Mouse (Mus musculus) adrenal gland, postnatal 4 days (tissue): ENCODE measurements around the gene Gtdc1. TPM values are rescaled to one million over a fixed set of nuclear protein-coding genes. Genes with fewer than 3 reads are reported as not detected.
"Not testable (repeated sequence)": the region's sequence is repeated elsewhere in the genome, so short reads cannot be mapped to it uniquely, and the experiment has no call there.

ENCODE experiments used
- DNase-seq, 2 experiments: peaks; one replicate each; pipeline ENCODE4 v3.0.0; 2021 to 2022; ENCODE audit warnings: low spot score in 2 of 2, mixed read lengths in 2 of 2
- total RNA-seq, 2 experiments: library from RNA; stranded (reverse); gene quantifications; 2 replicates each; pipeline ENCODE4 v1.2.3; 2021

Gtdc1 gene
- total RNA-seq, 2 experiments from 2014 or later = 23.9 to 28.1 TPM

DNA sequence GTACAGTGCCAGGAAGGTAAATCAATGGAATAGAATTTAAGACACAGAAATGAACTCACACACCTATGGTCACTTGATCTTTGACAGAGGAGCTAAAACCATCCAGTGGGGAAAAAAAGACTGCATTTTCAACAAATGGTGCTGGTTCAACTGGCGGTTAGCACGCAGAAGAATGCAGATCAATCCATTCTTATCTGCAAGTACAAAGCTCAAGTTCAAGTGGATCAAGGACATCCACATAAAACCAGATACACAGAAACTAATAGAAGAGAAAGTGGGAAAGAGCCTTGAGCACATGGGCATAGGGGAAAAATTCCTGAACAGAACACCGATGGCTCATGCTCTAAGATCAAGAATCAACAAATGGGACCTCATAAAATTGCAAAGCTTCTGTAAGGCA lies 327.8 kb downstream of the Gtdc1 start:
- DNase-seq = not testable (repeated sequence)

DNA sequence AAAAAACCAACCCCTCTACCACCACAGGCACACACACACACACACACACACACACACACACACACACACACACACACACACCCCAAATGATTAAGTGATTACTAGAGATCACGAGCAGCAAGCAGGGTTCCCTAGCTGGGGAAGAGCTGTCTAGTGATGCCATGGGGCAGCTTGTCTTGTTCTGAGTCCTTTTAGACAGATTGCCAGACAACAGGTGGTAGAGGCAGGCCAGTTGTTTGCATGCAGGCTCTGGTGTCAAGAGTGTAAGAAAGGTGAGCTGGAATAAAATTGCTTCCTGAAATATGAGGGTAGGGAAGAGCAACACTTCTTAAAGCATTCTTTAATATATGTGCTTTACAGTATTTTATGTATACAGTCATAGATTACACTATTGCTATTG lies 333.2 kb downstream of the Gtdc1 start:
- no peak for DNase-seq

- DNase-seq = no peak
Observed at GRCm38 (mm10) chr2:44590881-44591280, 336.6 kb downstream of the Gtdc1 start.

- DNase-seq = no peak
Observed at GRCm38 (mm10) chr2:44584061-44584460, 343.4 kb downstream of the Gtdc1 start.

- DNase-seq = no peak
Observed at GRCm38 (mm10) chr2:44583491-44583890, 344.0 kb downstream of the Gtdc1 start.

GRCm38 (mm10) chr2:44571810-44572209 lies 355.6 kb downstream of the Gtdc1 start:
- no peak for DNase-seq

GRCm38 (mm10) chr2:44571156-44571555 lies 356.3 kb downstream of the Gtdc1 start:
- no peak for DNase-seq

- DNase-seq = no peak
Observed at GRCm38 (mm10) chr2:44569140-44569952, 358.1 kb downstream of the Gtdc1 start.

DNA sequence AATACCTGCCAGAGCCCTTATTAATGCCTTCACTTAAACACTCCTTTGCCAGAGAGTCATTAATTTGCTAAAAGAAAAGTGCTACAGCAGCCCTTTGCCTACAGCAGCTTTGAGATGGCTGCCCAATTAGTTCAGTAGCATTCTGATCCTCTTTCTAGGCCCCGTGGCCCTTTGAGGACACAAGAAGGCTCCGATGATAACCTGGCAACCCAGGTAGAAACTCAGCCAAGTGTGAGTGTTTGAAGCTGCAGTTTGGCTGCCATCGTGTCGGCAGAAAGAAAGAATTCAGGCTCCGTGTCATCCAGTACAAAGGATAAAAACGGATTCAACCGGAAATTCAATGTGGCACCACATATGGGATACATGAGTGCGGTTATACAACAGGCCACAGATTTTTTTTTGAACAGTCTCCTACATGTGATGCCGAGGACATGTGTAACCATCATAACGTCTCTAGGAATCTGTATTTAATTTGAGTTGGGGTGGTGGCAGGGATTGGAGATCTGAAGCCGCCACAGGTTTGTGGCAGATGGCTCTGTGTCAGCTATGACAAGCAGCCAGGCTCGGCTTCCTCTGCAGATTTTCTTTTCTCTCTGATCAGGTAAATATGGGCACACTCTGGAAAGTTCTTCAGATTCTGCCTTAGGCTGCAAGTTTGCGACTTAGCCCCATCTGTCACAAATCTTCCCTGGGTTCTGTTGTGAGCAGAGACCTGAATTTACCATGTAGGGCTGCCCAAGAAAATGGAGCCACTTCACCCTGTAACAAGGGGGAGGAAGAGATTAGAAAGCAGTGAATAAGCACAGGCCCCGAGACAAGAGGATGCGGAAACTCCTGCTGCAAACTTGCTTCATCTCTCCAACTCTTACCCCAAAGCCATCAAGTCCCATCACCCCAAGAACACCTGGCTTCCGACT lies 362.4 kb downstream of the Gtdc1 start:
- DNase-seq = no peak

GRCm38 (mm10) chr2:44561789-44562188 lies 365.7 kb downstream of the Gtdc1 start:
- no peak for DNase-seq

DNA sequence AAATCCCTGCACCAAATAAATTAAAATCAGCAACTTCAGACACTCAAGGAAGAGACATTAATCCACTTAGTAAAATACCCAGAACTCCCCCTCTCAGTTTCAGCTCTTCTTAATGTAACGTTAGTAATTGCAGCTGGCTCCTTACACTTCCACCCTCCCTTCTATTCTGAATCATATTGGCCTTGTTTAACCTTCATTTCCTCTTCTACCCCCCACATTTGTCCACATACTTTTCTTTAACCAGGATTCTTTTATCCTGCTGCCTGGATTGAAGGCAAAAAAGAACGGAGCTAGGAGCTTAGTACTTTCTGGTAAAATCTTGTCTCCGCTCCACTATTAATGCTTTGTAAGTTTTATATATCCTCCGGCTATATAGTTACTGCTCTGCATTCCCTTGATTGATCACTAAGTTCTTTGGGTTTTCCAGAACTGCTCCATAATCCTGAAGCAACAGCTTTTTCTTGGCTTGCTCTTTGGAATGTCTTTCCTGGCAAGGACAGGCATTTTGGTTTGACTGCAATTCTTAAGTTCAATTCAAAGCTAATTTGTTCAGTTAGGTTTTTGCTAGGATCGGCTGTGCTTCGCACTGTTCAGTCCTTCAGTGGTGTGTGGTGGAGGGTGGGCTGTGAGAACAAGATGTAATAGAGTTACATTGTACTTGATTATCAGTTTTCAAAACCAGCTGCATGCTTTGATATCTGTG lies 368.1 kb downstream of the Gtdc1 start:
- no peak for DNase-seq

- DNase-seq = no peak
Observed at GRCm38 (mm10) chr2:44557669-44558281, 369.7 kb downstream of the Gtdc1 start.

GRCm38 (mm10) chr2:44556861-44557592 lies 370.4 kb downstream of the Gtdc1 start:
- no peak for DNase-seq

DNA sequence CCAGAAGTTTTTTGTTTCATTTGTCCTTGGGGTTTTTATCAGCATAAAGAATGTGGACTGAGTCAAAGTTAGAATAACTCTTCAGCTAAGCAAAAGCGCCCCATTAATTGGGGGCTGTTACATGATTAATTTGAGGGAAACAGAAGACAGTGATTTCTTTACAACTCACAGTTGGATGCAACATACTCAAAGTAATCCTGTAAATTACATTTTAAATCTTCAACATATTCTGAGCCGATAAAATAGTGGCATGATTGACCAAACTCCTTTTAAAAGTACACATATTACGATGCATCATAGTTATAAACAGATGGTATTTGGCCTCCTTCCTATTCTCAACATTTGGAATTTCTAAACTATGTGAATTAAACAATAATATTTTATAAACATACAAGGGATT lies 372.7 kb downstream of the Gtdc1 start:
- no peak for DNase-seq

GRCm38 (mm10) chr2:44549311-44549710 lies 378.1 kb downstream of the Gtdc1 start:
- no peak for DNase-seq

DNA sequence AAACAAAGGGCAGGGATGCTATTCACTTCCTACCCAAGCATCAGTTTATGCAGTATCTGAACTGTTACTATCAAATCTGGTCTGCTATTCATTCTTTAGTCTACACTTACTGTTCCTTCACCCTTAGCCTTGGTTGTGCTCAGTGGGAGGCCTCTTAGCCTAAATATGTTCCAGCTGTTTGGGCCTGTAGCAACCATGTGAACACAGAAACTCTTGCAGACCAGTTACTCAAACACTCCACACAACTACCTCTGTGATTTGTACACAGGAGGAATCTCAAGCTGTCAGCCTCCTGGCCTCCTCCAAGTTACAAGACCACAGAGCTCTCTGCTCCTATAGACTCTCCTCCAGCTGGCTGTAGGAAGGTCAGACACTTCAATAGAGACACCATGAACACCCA lies 384.7 kb downstream of the Gtdc1 start:
- DNase-seq = no peak

- DNase-seq = no peak
Observed at GRCm38 (mm10) chr2:44541726-44542125, 385.7 kb downstream of the Gtdc1 start.

- DNase-seq = no peak
Observed at GRCm38 (mm10) chr2:44540881-44541280, 386.6 kb downstream of the Gtdc1 start.

DNA sequence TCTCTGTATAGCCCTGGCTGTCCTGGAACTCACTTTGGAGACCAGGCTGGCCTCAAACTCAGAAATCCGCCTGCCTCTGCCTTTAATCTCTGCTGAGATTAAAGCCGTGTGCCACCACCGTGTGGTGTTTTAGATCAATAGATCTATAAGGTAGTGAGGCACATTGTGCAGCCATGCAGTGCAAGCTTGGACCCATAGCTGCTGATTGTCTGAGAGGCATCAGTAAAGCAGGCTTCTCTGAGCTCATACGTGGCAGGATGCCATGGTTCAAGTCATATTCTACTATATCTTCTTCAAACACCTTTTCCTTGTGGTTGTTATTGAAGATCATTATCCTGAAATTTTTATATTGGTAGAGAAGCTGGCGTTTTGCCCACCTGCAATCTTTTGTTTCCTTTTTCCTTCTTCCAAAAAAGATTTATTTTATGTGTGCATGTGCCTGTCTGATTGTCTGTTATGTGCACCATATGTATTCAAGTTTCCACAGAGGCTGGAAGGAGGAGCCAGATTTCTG lies 388.3 kb downstream of the Gtdc1 start:
- no peak for DNase-seq

- DNase-seq = no peak
Observed at GRCm38 (mm10) chr2:44538135-44538534, 389.3 kb downstream of the Gtdc1 start.
